Mouse (Mus musculus): ENCODE results near the gene Ntm. TPM values are rescaled to one million over a fixed set of nuclear protein-coding genes. Genes with fewer than 3 reads are reported as not detected.

Ntm gene
- polyA plus RNA-seq, 1 experiment = not detected

GRCm38 (mm10) chr9:29802990-29803737 lies 159.8 kb downstream of the Ntm start:
- Histone ChIP-seq H3K4me2 (ENCODE audit: low read depth) (no peak overlapping the region), H3K27me3 (ENCODE audit: control insufficient read depth, insufficient read depth, insufficient read length) (no peaks in the 10 kb centered on the region), H3K4me3 (no peak overlapping the region), H3ac (ENCODE audit: control insufficient read depth, insufficient read length) (no peak overlapping the region), H3K36me3 (ENCODE audit: control insufficient read depth, insufficient read depth) (no peaks in the 10 kb centered on the region), H3K79me2 (ENCODE audit: control insufficient read depth, insufficient read depth) (no peaks in the 10 kb centered on the region)
- no peak for TF ChIP-seq TCF3 (IDR thresholded peaks at IDR 0.05; ENCODE audit: insufficient read length, low read depth)
- no peak for TF ChIP-seq MYOG (IDR thresholded peaks at IDR 0.05; ENCODE audit: control insufficient read depth in 1 of 3, insufficient read depth in 1 of 3, insufficient read length in 2 of 3, low read depth in 2 of 3)
- no peak for TF ChIP-seq REST (IDR thresholded peaks at IDR 0.05; ENCODE audit: insufficient read depth, insufficient read length)
- no peak for TF ChIP-seq SRF (IDR thresholded peaks at IDR 0.05; ENCODE audit: control insufficient read depth, insufficient read length, low read depth)
- no peak for TF ChIP-seq USF1 (IDR thresholded peaks at IDR 0.05; ENCODE audit: low read depth)
- TF ChIP-seq POLR2AphosphoS2 (IDR thresholded peaks at IDR 0.05; ENCODE audit: insufficient read length, low read depth) = no peak
- TF ChIP-seq MYOD1 (IDR thresholded peaks at IDR 0.05; ENCODE audit: control insufficient read depth in 1 of 3, insufficient read length in 2 of 3, low read depth in 2 of 3) = no peak
- no peak for TF ChIP-seq POLR2A (IDR thresholded peaks at IDR 0.05; ENCODE audit: insufficient read length, low read depth)
- no peak for TF ChIP-seq MAX (IDR thresholded peaks at IDR 0.05; ENCODE audit: low read depth)
- TF ChIP-seq E2F4 (IDR thresholded peaks at IDR 0.05; ENCODE audit: insufficient read depth) = no peak
- TF ChIP-seq TCF12 (IDR thresholded peaks at IDR 0.05; ENCODE audit: insufficient read depth, poor library complexity, severe bottlenecking) = no peak
- TF ChIP-seq CEBPB (IDR thresholded peaks at IDR 0.05; ENCODE audit: insufficient read depth, poor library complexity, severe bottlenecking) = no peak

GRCm38 (mm10) chr9:29802071-29802705 lies 160.8 kb downstream of the Ntm start:
- no peak overlapping the region for H3K4me3 ChIP-seq
- no peak overlapping the region for H3K4me2 ChIP-seq (ENCODE audit: low read depth)
- no peaks in the 10 kb centered on the region for H3K79me2 ChIP-seq (ENCODE audit: control insufficient read depth, insufficient read depth)
- no peak overlapping the region for H3ac ChIP-seq (ENCODE audit: control insufficient read depth, insufficient read length)
- no peaks in the 10 kb centered on the region for H3K36me3 ChIP-seq (ENCODE audit: control insufficient read depth, insufficient read depth)
- no peaks in the 10 kb centered on the region for H3K27me3 ChIP-seq (ENCODE audit: control insufficient read depth, insufficient read depth, insufficient read length)
- TF ChIP-seq MYOD1 (IDR thresholded peaks at IDR 0.05; ENCODE audit: control insufficient read depth in 1 of 3, insufficient read length in 2 of 3, low read depth in 2 of 3) (no peak), POLR2A (IDR thresholded peaks at IDR 0.05; ENCODE audit: insufficient read length, low read depth) (no peak), TCF3 (IDR thresholded peaks at IDR 0.05; ENCODE audit: insufficient read length, low read depth) (no peak), REST (IDR thresholded peaks at IDR 0.05; ENCODE audit: insufficient read depth, insufficient read length) (no peak), USF1 (IDR thresholded peaks at IDR 0.05; ENCODE audit: low read depth) (no peak), POLR2AphosphoS2 (IDR thresholded peaks at IDR 0.05; ENCODE audit: insufficient read length, low read depth) (no peak), MAX (IDR thresholded peaks at IDR 0.05; ENCODE audit: low read depth) (no peak), SRF (IDR thresholded peaks at IDR 0.05; ENCODE audit: control insufficient read depth, insufficient read length, low read depth) (no peak), TCF12 (IDR thresholded peaks at IDR 0.05; ENCODE audit: insufficient read depth, poor library complexity, severe bottlenecking) (no peak), MYOG (IDR thresholded peaks at IDR 0.05; ENCODE audit: control insufficient read depth in 1 of 3, insufficient read depth in 1 of 3, insufficient read length in 2 of 3, low read depth in 2 of 3) (no peak), CEBPB (IDR thresholded peaks at IDR 0.05; ENCODE audit: insufficient read depth, poor library complexity, severe bottlenecking) (no peak), E2F4 (IDR thresholded peaks at IDR 0.05; ENCODE audit: insufficient read depth) (no peak)

GRCm38 (mm10) chr9:29796281-29796680 lies 166.7 kb downstream of the Ntm start:
- H3K36me3 ChIP-seq (ENCODE audit: control insufficient read depth, insufficient read depth) = no peaks in the 10 kb centered on the region
- TF ChIP-seq REST (IDR thresholded peaks at IDR 0.05; ENCODE audit: insufficient read depth, insufficient read length) (no peak), TCF12 (IDR thresholded peaks at IDR 0.05; ENCODE audit: insufficient read depth, poor library complexity, severe bottlenecking) (no peak), TCF3 (IDR thresholded peaks at IDR 0.05; ENCODE audit: insufficient read length, low read depth) (no peak), USF1 (IDR thresholded peaks at IDR 0.05; ENCODE audit: low read depth) (no peak), POLR2AphosphoS2 (IDR thresholded peaks at IDR 0.05; ENCODE audit: insufficient read length, low read depth) (no peak), MAX (IDR thresholded peaks at IDR 0.05; ENCODE audit: low read depth) (no peak), SRF (IDR thresholded peaks at IDR 0.05; ENCODE audit: control insufficient read depth, insufficient read length, low read depth) (no peak), POLR2A (IDR thresholded peaks at IDR 0.05; ENCODE audit: insufficient read length, low read depth) (no peak), CEBPB (IDR thresholded peaks at IDR 0.05; ENCODE audit: insufficient read depth, poor library complexity, severe bottlenecking) (no peak), MYOD1 (IDR thresholded peaks at IDR 0.05; ENCODE audit: control insufficient read depth in 1 of 3, insufficient read length in 2 of 3, low read depth in 2 of 3) (no peak), E2F4 (IDR thresholded peaks at IDR 0.05; ENCODE audit: insufficient read depth) (no peak), MYOG (IDR thresholded peaks at IDR 0.05; ENCODE audit: control insufficient read depth in 1 of 3, insufficient read depth in 1 of 3, insufficient read length in 2 of 3, low read depth in 2 of 3) (no peak)

GRCm38 (mm10) chr9:29791199-29791915 lies 171.6 kb downstream of the Ntm start:
- Histone ChIP-seq H3ac (ENCODE audit: control insufficient read depth, insufficient read length) (no peak overlapping the region), H3K4me2 (ENCODE audit: low read depth) (no peak overlapping the region), H3K79me2 (ENCODE audit: control insufficient read depth, insufficient read depth) (no peaks in the 10 kb centered on the region), H3K36me3 (ENCODE audit: control insufficient read depth, insufficient read depth) (no peaks in the 10 kb centered on the region), H3K4me3 (no peak overlapping the region), H3K27me3 (ENCODE audit: control insufficient read depth, insufficient read depth, insufficient read length) (no peaks in the 10 kb centered on the region)
- TF ChIP-seq TCF3 (IDR thresholded peaks at IDR 0.05; ENCODE audit: insufficient read length, low read depth) (no peak), CEBPB (IDR thresholded peaks at IDR 0.05; ENCODE audit: insufficient read depth, poor library complexity, severe bottlenecking) (no peak), E2F4 (IDR thresholded peaks at IDR 0.05; ENCODE audit: insufficient read depth) (no peak), USF1 (IDR thresholded peaks at IDR 0.05; ENCODE audit: low read depth) (no peak), POLR2A (IDR thresholded peaks at IDR 0.05; ENCODE audit: insufficient read length, low read depth) (no peak), POLR2AphosphoS2 (IDR thresholded peaks at IDR 0.05; ENCODE audit: insufficient read length, low read depth) (no peak), SRF (IDR thresholded peaks at IDR 0.05; ENCODE audit: control insufficient read depth, insufficient read length, low read depth) (no peak)

More at GRCm38 (mm10) chr9:29796281-29796680, 166.7 kb downstream of the Ntm start:
- no peak overlapping the region for H3K4me2 ChIP-seq (ENCODE audit: low read depth)
- H3K79me2 ChIP-seq (ENCODE audit: control insufficient read depth, insufficient read depth) = no peaks in the 10 kb centered on the region
- H3K27me3 ChIP-seq (ENCODE audit: control insufficient read depth, insufficient read depth, insufficient read length) = no peaks in the 10 kb centered on the region
- H3K4me3 ChIP-seq = no peak overlapping the region
- H3ac ChIP-seq (ENCODE audit: control insufficient read depth, insufficient read length) = no peak overlapping the region
